ENCODE assay signal across 19 mouse cellular contexts in the genomic region with DNA sequence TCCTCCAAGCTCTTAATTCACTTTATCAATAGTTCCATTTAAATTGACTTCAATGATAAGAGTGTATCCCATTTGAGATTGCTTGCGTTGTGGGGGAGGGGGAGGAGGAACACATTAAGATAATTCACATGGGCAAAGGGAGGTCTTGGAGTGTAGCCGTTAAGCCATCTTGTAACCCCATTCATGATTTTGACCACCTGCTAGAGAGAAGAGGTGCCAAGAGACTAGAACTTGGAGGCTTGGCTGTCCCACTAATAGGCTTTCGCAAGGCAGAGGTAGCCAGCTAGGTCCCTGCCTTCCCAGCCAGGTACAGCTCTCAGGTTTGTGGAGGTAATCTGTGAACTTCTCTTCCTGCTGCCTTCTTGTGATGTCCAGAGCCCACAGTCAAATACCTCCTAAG.
DNase-seq lines count a peak whose midpoint lies in the region; ATAC-seq and TF ChIP-seq lines count a peak whose summit lies in the region.
"Had no signal": no experiment of that assay in that cellular context is flagged by ENCODE, and none has a peak within 500 bp of the region (broad histone marks: within the 10 kb centered on the region; RNA-seq: fewer than 3 reads in every experiment).

No protein-coding gene starts in this region.

- no peaks in the 10 kb centered on the region for H3K9me3 ChIP-seq in hindbrain, embryonic 13.5 days
- H3K9me3 ChIP-seq in hindbrain, embryonic 14.5 days (ENCODE audit: control insufficient read depth, low read length), result no peaks in the 10 kb centered on the region
- H3K9me3 ChIP-seq in midbrain, embryonic 15.5 days, result no peaks in the 10 kb centered on the region
- H3K9me3 ChIP-seq in midbrain, embryonic 10.5 days (replicated peaks), result no peaks in the 10 kb centered on the region
- H3K9me3 ChIP-seq in hindbrain, postnatal 0 days (ENCODE audit: low read length), result no peaks in the 10 kb centered on the region
- H3K9me3 ChIP-seq: embryonic facial prominence, embryonic 10.5 days; stomach, embryonic 15.5 days had no signal

- no peak overlapping the region for H3K9ac ChIP-seq in hindbrain, embryonic 13.5 days
- H3K9ac ChIP-seq in hindbrain, embryonic 14.5 days, result no peak overlapping the region
- H3K9ac ChIP-seq in midbrain, embryonic 15.5 days, result no peak overlapping the region
- H3K9ac ChIP-seq in hindbrain, postnatal 0 days (replicated peaks; ENCODE audit: low read length), result no peak overlapping the region
- H3K9ac ChIP-seq: stomach, embryonic 15.5 days had no signal

- WGBS in hindbrain, embryonic 13.5 days, result 82% methylated on average over 3 of the region's 3 CpGs
- 91% methylated on average over 3 of the region's 3 CpGs for WGBS in hindbrain, embryonic 14.5 days
- 88% methylated on average over 3 of the region's 3 CpGs for WGBS in midbrain, embryonic 15.5 days
- 93% methylated on average over 3 of the region's 3 CpGs for WGBS in midbrain, embryonic 10.5 days
- 82% methylated on average over 3 of the region's 3 CpGs for WGBS in hindbrain, postnatal 0 days

- no peak overlapping the region for H3K4me2 ChIP-seq in hindbrain, embryonic 13.5 days
- H3K4me2 ChIP-seq in hindbrain, embryonic 14.5 days (replicated peaks), result no peak overlapping the region
- H3K4me2 ChIP-seq in midbrain, embryonic 15.5 days, result no peak overlapping the region
- H3K4me2 ChIP-seq in hindbrain, postnatal 0 days (ENCODE audit: low read depth, low read length), result no peak overlapping the region
- H3K4me2 ChIP-seq: liver, embryonic 11.5 days; stomach, embryonic 15.5 days had no signal

- no peaks in the 10 kb centered on the region for H3K27me3 ChIP-seq in hindbrain, embryonic 13.5 days
- no peaks in the 10 kb centered on the region for H3K27me3 ChIP-seq in hindbrain, embryonic 14.5 days (ENCODE audit: control insufficient read depth, insufficient read depth, low read length)
- no peaks in the 10 kb centered on the region for H3K27me3 ChIP-seq in midbrain, embryonic 15.5 days (replicated peaks)
- H3K27me3 ChIP-seq in midbrain, embryonic 10.5 days (ENCODE audit: low read depth, poor library complexity, severe bottlenecking), result no peaks in the 10 kb centered on the region
- no peaks in the 10 kb centered on the region for H3K27me3 ChIP-seq in hindbrain, postnatal 0 days (ENCODE audit: insufficient read depth, low read length)
- H3K27me3 ChIP-seq: stomach, embryonic 15.5 days had no signal

- 0 out of 2 replicates have a peak overlapping the region, but pooled peaks have one; percentile 35 for H3K27ac ChIP-seq in hindbrain, embryonic 13.5 days
- no peak overlapping the region; the same call in 1 of the 2 replicates for H3K27ac ChIP-seq in hindbrain, embryonic 14.5 days
- 0 out of 2 replicates have a peak overlapping the region, but pooled peaks have one; percentile 12 for H3K27ac ChIP-seq in midbrain, embryonic 15.5 days
- H3K27ac ChIP-seq in midbrain, embryonic 10.5 days (replicated peaks), result no peak overlapping the region
- H3K27ac ChIP-seq in hindbrain, postnatal 0 days, result peak overlapping the region; percentile 51; the same call in 1 of the 2 replicates
- H3K27ac ChIP-seq: embryonic facial prominence, embryonic 10.5 days; stomach, embryonic 15.5 days had no signal

- ATAC-seq in hindbrain, embryonic 13.5 days (ENCODE audit: low FRiP score), result no peak
- no peak for ATAC-seq in hindbrain, embryonic 14.5 days (ENCODE audit: low FRiP score)
- ATAC-seq in midbrain, embryonic 15.5 days (replicated peaks), result no peak
- no peak for ATAC-seq in hindbrain, postnatal 0 days

- no peaks in the 10 kb centered on the region for H3K4me1 ChIP-seq in hindbrain, embryonic 13.5 days (replicated peaks)
- H3K4me1 ChIP-seq in hindbrain, embryonic 14.5 days (replicated peaks; ENCODE audit: control insufficient read depth, insufficient read depth, low read length), result no peaks in the 10 kb centered on the region
- no peaks in the 10 kb centered on the region for H3K4me1 ChIP-seq in midbrain, embryonic 15.5 days
- H3K4me1 ChIP-seq in midbrain, embryonic 10.5 days, result no peaks in the 10 kb centered on the region
- peaks cover 3% of the 10 kb centered on the region; the same call in 1 of the 2 replicates for H3K4me1 ChIP-seq in hindbrain, postnatal 0 days (ENCODE audit: insufficient read depth, low read length)
- H3K4me1 ChIP-seq: stomach, embryonic 15.5 days had no signal

- DNase-seq in cerebellum, adult 9-11 months, result peak; percentile 50
- DNase-seq in cerebellum, adult 18-20 months, result no peak
- DNase-seq in hindbrain, embryonic 14.5 days (ENCODE audit: low spot score), result no peak
- no peak for DNase-seq in midbrain, embryonic 10.5 days (ENCODE audit: low spot score)
- DNase-seq in hindbrain, postnatal 0 days (ENCODE audit: low spot score), result no peak
- no peak for DNase-seq in frontal cortex, postnatal 25 days (ENCODE audit: low spot score in 2 of 2)
- DNase-seq: adrenal gland, postnatal 25 days; gastrocnemius, postnatal 10 days; heart, adult 18-20 months; kidney, adult 2 months; kidney, postnatal 14 days; lung, adult 18-20 months; lung, postnatal 36 days; retina, postnatal 1 day had no signal

- TF ChIP-seq CTCF in hindbrain, postnatal 0 days (IDR thresholded peaks at IDR 0.05; ENCODE audit: low read depth), result no peak

- no peak overlapping the region for H3K4me3 ChIP-seq in hindbrain, embryonic 13.5 days
- H3K4me3 ChIP-seq in hindbrain, embryonic 14.5 days (replicated peaks; ENCODE audit: low read length), result no peak overlapping the region
- no peak overlapping the region for H3K4me3 ChIP-seq in midbrain, embryonic 15.5 days
- H3K4me3 ChIP-seq in midbrain, embryonic 10.5 days, result no peak overlapping the region
- H3K4me3 ChIP-seq in hindbrain, postnatal 0 days (ENCODE audit: low read length), result no peak overlapping the region
- H3K4me3 ChIP-seq: embryonic facial prominence, embryonic 10.5 days; stomach, embryonic 15.5 days had no signal

- H3K36me3 ChIP-seq in hindbrain, embryonic 13.5 days, result peaks cover 84% of the 10 kb centered on the region
- peaks cover 85% of the 10 kb centered on the region for H3K36me3 ChIP-seq in hindbrain, embryonic 14.5 days (replicated peaks; ENCODE audit: control insufficient read depth, insufficient read depth)
- H3K36me3 ChIP-seq in midbrain, embryonic 15.5 days (replicated peaks), result peaks cover 30% of the 10 kb centered on the region
- peaks cover 57% of the 10 kb centered on the region for H3K36me3 ChIP-seq in midbrain, embryonic 10.5 days
- H3K36me3 ChIP-seq in hindbrain, postnatal 0 days (ENCODE audit: insufficient read depth, low read length), result peaks cover 25% of the 10 kb centered on the region

Comparison
In these comparisons a context has a peak if more than half of its experiments do, and no peak if none do; other contexts are left out.
1. H3K27ac ChIP-seq: peak in hindbrain, embryonic 13.5 days (single experiment), midbrain, embryonic 15.5 days (single experiment) and hindbrain, postnatal 0 days (single experiment); none in hindbrain, embryonic 14.5 days (single experiment) and midbrain, embryonic 10.5 days (single experiment).